Mouse (Mus musculus): Measurements from ENCODE around the gene Magi2. TPM values are rescaled to one million over a fixed set of nuclear protein-coding genes. Genes with fewer than 3 reads are reported as not detected.
A peak's percentile ranks its signal among the peaks of the same experiment; 100 is the strongest.
"Not testable (repeated sequence)": the region's sequence is repeated elsewhere in the genome, so short reads cannot be mapped to it uniquely, and the experiment has no call there.

Magi2 gene
- total RNA-seq, 4 experiments from 2014 or later: 8.3 to 31.8 (median 16.5) TPM

DNA sequence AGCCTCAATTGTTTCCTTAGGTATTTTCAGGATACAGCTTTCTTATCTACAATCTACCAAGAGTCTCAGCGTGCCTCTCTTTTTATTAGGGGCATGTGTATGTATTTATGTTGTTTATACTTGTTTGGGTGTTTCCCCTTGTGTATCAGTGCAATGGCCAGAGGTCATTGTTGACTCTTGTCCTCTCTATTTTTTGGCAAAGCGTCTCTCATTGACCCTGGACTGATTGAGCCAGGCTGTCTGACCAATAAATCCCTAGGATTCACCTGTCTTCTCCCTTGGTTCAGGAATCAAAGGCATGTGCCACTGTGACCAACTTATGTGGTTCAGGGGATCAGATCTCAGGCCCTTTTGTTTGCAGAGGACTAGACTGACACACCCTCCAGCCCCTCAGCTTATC is 1030.1 kb downstream of the Magi2 start:
- DNase-seq: no peak

DNA sequence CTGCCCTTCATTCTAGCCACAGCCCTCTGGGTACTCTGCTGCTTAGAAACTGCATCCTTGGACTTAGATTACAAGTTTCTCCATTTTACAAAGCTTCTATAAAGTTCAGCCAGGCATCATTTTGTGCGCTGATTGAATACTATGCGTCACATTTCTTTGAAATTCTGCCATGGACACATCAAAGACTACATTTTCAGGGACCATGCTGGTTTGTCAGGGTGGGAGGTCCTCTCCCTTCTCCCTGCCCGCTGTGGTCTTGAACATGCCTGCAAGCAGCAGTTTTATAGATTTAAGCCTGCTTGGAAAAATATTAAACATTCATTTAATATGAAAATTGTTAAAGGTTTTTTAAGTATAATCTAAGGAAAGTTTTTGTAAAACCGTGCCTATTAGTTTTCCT is 1030.6 kb downstream of the Magi2 start:
- DNase-seq: no peak

DNA sequence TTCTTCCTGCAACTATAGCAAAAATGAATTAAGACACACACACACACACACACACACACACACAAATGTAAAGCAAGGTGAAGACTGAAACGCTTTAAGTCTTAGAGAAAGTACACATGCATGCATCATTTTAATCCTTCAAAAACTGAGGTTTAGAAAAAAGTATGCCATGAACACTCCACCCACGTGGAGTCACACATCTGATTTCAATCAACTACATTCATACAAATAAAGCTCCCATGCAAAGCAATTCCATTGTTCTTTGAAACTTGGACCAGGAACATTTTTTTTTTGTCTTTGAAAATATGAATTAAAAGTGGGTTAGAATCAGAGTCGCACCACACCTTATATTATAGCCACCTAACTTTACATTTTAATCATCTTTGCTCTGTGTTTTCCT is 1032.9 kb downstream of the Magi2 start:
- no peak for DNase-seq

DNA sequence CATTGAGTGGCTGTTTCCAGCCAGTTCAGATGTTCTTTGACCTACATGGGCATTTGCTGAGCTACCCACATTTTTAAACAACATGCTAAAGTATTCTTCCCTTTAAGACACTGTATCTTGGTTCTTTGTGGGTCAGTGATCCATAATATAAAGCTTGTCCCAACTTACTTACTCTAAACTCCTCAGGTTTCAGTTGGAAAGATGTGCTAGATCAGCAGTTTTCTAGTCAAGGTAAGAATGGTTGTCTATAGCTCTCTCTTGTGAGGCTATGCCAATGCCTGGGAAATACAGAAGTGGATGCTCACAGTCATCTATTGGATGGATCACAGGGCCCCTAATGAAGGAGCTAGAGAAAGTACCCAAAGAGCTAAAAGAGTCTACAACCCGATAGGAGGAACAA is 1045.8 kb downstream of the Magi2 start:
- not testable (repeated sequence) for DNase-seq

DNA sequence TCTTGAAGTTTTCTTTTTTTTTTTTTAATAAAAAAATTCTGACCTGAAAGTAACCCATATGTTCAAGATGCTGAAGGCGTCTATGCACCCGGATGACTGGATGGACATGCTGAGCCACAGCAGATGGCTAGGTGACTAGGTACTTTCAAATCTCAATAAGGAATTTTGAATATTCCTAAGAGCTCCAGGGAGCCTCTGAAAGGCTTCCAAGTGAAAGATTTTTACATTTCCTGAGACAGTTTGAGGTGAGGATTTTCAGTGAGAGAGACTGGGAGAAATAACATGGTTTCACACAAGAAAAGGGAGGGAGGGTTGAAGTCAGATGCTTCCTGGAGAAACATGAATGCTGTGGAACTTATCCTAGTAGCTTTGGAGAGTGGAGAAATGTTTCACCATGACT is 1048.8 kb downstream of the Magi2 start:
- DNase-seq: no peak

DNA sequence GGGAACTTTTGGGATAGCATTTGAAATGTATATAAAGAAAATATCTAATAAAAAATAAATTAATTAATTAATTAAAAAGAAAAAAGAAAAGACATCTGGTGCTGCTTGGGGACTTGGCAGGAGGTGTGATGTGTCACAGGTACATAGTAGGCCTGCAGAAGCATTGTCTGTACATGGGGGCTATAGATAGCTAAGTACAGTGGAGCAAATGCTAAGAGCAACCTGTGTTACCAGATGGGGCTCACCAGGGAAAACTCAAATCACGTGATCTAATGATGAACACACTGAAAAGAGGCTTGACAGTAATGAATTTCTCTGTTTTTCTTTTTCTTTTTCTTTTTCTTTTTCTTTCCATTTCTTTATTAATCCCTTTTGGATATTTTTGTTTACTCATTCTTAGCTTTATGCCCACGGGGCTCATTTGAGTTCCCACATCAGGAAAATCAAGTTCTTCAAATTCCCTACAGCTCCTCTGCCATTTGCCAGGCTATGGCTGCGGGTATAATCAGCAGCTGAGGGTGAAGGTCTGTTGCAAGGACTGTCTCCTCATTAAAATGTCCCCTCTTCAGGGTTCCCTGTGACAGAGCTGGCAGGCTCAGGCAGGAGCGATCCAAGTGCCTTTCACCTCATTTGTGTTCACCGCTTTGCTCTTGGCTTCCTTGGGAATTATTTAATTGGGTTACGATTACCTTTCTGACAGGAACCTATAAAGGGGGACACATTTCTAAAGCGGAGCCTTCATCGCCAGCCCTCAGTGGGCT is 1058.4 kb downstream of the Magi2 start:
- peak; percentile 2 for DNase-seq

DNA sequence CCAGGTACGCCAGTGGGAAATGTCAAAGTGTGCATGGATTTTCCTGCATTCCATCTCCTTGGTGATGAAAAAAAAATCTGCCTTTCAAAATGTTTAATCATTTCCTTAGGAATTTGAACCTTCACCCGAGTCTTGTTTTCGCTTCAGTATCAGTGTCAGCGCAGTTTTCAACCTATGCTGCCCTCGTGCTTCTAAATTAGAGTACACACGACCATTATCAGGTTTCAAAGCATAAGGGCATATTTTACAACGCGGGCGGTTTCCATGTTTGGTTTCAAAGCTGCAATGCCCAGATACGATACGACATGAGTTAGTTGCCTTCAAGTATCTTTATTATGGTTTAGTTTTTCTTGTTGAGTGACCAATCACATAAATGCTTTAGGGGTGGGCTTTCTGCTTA is 1067.7 kb downstream of the Magi2 start:
- no peak for DNase-seq

DNA sequence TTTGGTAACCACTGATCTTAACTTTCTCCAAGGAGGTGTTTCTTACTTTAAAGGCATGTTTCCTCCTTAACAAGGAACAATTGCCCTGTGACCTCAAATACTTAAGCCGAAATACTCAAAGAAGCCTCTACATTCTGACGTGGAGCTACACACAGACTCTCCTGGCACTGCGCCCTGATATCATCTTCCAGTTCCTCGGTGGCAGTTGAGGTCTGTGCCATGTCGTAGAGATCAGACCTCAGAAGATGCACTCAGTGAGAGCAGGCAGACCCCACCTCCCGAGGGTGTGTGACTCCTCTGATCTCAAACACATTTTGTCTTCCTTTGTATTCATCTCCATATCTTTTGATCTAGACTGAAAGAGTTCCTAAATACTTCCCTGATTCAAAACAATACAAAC is 1073.0 kb downstream of the Magi2 start:
- DNase-seq: no peak

DNA sequence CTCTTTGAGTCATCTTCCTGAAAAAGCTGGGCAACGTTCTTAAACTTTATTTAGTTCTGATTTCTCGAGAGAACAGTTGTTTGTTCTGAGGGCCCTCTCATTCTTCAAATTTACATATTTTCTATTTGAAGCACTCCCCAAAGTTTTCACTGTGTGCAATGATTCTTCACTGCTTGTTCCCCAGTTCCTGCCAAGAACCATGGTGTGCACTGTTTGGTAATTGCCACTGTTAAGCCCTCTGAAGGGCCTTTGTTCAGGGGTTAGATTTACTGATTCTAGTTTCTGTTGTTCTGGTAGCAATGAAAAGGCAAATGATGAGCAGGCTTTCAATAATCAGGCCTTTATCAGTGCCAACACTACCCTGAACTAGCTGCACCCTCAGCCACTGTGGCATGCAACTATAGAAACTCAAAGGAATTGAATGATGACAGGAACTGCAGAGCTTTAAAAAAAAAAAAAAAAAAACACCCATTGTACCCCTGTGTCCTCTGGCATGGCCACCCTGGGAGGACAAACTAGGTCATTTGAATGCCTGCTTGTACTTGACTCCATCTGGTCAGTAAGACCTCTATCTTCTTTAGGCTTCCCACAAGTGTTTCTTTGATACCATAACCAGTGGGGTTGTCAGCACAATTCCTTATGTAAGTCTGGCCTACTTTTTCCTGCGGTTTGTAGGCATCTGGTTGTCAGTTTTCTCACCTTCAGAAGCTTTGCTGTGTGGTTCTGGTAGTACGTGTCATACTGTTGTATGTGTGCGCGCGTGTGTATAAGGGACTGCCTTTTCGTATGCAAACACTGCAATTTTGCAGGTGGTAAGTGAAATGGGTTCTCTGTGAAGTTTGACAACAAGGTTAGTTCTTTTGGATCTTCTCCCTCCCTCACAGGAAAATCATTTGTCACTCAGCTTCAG is 1076.5 kb downstream of the Magi2 start:
- DNase-seq: no peak

DNA sequence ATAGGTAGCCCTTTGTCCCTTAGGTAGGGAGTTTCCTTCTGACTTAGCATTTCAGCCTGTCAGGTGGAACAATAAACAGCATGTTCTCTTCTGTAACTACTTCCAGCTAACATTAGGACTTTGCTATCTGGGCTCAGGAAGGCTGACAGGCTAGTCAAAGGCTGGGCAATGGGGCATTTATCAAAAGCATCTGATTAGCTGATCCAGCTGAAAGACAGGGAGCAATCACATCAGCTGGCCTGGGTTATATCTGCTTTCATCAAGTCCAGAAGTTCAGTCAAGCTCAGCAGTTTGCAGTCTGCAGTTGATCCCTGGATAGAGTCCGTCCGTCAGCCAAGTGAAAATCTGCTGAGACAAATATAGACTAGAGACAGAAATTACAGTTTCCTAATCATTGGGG is 1094.1 kb downstream of the Magi2 start:
- no peak for DNase-seq

DNA sequence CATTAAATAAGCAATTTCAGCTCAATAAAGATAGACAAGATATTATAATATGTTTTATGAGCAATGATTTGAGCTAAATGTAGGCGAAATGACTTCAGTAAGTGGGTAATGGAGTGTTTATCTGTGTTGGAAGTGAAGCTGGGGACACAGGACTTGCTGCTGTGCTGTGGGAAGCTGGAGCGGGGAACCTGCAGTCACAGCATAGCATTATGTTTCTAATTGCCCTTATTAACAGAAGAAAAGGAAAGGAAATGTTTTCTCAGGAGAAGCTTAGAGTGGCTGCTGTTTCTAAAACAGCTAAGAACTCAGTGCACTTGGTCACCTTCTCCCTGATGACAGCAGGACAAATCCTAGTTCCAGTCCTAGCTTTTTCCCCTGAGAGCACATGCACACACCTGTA is 1098.5 kb downstream of the Magi2 start:
- no peak for DNase-seq

DNA sequence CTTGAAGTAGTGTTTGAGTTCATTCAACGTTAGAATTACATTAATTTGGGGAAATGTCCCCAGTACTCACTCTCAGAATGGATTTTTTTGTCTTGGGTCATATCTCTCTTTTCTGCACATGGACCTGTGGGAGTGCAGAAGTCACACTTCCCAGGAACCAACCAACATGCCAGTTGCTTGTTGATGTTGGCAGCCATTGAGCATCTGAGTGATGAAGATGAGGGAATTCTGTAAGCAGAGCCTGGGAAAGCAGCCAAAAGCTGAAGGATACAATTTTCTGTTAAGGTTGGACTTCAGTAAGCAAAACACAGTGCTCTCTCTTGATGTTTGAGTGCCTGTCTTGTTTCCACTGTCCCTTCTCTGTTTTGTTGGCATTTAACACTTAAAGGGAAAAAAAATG is 1102.1 kb downstream of the Magi2 start:
- DNase-seq: no peak

DNA sequence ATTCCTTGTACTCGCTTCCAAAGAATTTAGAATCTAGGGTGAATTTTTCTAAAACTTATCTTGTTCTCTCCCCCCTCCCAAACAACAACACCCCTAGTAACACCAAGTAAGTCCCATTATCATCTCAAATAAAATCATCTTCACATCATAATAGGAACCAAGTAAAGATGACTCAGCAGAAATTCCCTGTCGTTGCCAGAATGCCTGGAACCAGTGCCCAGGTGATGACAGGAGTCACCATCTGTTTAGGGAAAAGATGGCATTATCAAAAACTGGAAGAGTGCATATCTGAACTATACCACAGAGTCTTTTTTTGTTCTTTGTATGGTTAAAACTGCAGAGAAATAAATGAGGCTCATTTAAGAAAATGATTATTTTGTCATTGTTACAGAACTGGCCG is 1103.2 kb downstream of the Magi2 start:
- DNase-seq: no peak

DNA sequence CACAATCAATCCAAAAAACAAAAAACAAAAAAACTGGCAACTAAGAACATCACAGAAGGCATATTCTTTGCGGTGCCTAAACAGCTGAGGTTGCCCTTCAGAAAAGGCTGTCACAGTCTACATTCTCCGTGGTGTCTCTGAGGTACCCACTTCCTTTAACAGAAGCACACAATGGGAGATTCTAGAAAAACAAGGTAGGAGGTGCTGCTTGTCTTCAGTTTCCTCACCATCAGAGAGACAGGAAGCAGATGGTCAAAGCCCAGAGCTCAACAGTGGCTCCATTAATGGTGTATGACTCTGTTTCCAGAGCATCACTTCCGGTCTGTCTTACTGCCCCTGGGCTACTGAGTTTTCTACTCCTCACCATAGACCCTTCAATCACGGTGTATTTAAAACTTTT is 1105.7 kb downstream of the Magi2 start:
- no peak for DNase-seq

DNA sequence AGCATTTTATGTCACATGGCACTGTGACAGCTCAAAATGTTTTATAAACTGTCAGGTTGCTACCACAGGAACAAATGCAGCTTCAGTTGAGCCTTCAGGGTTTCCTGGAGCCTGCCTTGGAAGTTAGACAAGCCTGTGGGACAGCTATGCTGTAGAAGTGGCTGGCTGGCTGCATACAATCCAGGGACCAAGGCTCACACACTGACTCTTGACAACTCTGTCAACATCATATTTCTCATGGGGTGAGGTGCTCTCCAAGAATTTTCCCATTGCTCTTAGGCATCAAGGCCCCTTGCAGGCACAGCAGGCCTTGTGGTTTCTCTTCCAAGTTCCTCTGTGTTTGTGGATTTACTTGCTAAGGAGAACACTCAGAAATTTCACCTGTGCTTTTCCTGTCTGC is 1107.7 kb downstream of the Magi2 start:
- no peak for DNase-seq

DNA sequence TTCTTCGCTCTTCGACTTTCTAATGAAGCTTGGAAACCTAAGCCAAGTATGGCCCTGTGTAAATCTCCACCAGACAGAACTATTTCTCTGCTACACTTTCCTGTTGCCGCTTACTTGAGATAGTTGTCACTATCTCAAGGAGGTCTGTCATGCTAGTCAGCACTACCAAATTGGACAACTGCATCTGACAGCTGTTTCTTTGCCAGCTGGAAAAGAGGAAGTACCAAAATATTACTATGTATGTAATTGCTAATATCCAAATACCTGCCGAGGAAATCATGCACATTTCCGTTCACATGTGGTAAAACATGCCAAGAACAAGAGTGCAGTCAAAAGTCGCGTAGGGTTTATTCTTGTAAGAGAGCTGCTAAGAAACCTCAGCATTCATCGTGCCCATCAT is 1126.1 kb downstream of the Magi2 start:
- DNase-seq: no peak

DNA sequence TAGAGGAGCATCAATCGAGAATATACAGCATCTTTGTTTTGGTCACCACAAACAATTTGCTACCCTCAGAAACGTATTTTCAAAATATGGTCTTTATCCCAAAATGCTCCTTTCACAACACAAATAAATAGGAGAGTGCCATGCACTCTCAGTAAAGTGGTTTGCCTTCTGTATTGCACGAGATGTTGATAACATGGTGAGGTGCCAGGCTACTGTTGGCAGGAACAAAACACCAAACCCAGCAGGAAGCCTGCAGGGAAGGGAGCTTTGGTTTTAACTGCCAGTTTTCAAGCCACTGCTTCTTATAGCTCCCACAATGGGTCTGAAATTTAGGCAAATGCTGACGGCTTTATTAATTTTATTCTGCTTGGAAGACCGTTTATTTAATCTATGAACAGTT is 1131.6 kb downstream of the Magi2 start:
- DNase-seq: no peak

DNA sequence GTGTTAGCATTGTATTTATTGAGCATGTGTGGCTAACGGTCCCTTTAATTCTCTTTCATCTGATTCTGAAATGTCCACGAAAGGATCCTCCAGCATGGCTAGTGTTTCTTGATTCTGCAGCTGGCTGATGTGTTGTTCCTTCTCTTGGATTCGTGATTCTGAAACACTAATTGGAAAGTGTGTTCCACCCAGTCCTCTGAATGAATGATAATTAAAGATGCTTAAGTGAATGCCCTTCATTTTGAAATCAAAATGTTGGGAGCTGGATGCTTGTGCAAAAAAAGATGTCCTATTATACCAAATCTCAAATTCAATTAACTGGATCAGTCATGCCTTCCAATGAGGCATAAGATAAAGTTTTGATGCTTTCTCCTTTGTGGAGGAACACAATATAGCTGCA is 1132.2 kb downstream of the Magi2 start:
- no peak for DNase-seq

DNA sequence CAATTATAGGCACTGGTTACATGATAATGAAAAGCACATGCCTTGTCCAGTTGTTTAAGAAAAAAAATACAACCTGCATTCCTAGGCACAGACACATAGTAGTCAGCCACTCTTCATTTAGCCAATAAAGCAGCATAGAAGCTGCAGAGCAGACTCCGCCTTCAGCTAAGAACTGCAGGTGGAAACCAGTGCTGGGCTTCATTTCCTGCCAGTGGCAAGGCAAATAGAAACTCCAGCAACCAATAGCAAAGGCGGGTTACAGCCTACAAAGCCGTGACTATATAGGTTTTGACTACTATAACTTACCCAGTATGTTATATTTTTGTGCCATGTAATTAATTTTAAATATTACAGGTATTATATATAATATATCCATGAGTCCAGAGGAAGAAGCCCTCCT is 1135.3 kb downstream of the Magi2 start:
- no peak for DNase-seq

DNA sequence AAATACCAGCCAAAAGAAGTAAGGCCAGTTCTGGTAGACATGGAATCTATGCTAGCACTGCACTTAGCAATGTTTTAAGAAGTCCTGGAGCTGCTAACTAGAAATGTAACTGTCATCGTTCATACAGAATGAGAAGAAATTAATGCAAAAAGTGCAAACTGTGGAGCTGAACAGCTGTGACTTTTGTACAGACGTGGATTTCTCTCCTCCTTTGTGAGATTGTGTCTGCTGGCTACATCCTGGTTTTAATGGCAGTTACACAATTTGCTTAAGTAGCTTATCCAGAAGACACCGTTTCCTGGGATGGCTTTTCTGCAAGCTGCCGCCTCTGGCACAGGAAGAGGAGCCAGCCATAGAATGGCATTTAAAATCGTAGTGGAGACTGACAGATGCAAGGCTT is 1136.4 kb downstream of the Magi2 start:
- DNase-seq: no peak

DNA sequence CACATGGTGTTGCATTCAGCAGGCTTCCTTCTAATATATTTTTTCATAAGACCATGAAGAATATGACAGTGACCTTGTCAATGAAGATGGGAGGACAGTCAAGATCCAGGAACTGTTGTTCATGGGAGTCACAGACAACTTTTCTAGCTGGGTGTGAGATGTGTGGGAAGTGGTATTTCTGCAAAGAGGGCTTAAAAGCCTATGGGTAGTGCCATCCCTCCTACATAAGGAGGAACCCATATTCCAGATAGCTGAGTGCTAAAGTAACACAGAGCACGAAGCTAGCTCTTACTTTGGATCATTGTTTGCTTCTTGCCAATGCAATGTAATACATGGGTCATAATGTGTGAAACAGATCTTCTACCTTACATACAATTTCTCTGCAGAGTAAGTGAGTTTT is 1146.8 kb downstream of the Magi2 start:
- no peak for DNase-seq

DNA sequence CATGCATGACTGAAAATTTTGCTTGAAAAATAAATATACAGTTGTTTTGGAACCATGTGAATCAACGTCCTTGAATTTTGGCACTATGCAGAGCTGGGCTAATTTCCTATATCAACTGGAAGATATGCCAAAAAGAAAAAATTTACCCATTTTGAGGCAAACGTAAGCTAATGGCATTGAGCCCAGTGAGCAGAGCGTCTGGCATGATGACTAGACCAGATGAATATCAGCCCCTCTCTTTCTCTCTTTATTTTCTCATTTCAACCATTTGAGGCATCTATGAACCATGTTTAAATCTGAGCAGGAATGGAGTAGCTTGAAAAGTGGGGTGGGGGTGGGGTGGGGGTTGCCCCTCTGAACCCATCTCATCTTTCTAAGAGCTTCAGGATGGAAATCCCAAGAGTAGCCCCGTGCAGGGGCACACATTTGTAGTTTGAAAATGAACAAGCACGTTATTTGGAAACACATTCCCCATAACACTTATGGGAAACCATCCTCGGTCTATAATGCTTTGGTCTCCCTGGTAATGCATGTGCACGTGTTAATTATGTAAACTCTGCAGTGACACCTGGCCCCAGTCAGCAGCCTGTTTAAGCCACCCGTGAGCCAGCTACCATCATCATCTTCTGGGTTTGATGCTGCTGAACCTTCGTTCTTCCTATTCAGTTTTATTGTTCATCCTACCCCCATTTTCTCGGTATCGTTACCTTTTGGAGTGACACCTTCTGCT is 1151.4 kb downstream of the Magi2 start:
- no peak for DNase-seq

DNA sequence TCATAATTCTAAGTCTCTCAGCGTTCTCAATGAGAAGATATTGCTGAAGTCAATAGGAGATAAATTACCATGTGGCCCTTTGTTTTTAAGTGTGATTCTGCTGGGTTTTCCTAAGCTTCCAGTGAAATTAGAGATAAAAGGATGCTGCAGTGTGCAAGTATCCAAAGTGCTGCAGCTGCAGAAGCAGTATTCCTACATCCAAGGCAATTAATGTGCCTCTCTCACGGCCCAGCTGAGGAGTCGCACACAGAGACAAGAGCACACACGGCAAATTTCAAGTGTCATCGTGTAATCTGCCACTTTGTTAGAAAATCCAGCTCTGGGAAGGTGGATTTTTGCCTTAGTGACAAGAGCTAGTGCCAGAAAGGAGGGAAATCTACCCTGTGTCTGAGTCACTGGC is 1177.7 kb downstream of the Magi2 start:
- DNase-seq: no peak

Data from adrenal gland, adult 8-10 months (tissue).